Mouse (Mus musculus): ENCODE results near the gene Odf3b.

- TF ChIP-seq CTCF (IDR thresholded peaks at IDR 0.05; ENCODE audit: extremely low read depth, insufficient read depth, low read length) (no peak), POLR2A (IDR thresholded peaks at IDR 0.05; ENCODE audit: extremely low read depth, insufficient read depth, low read length) (no peak)
Observed at GRCm38 (mm10) chr15:89363051-89363450, 16.0 kb downstream of the Odf3b start.
